Mouse (Mus musculus): Measurements from ENCODE around the gene Hbb-y. TPM values are rescaled to one million over a fixed set of nuclear protein-coding genes. Genes with fewer than 3 reads are reported as not detected.
"Not testable (repeated sequence)": the region's sequence is repeated elsewhere in the genome, so short reads cannot be mapped to it uniquely, and the experiment has no call there.

Hbb-y gene
- total RNA-seq (2021): not detected
- long read RNA-seq, experiment 1: 0 reads
- long read RNA-seq, experiment 2: 0 reads

- no peak for DNase-seq
Observed at GRCm38 (mm10) chr7:103853090-103853489, at the start of gene Hbb-y. TSS of gene Hbb-y (minus strand) at chr7:103853216.

GRCm38 (mm10) chr7:103894385-103894784 lies 41.4 kb upstream of the Hbb-y start, which contains the start of gene Olfr64:
TSS of gene Olfr64 (minus strand) at chr7:103894485.
- no peak for DNase-seq

GRCm38 (mm10) chr7:103886152-103886551 lies 33.1 kb upstream of the Hbb-y start, which contains the start of gene Olfr66:
TSS of gene Olfr66 (minus strand) at chr7:103886252.
- no peak for DNase-seq

GRCm38 (mm10) chr7:103877093-103877492 lies 24.1 kb upstream of the Hbb-y start:
- no peak for DNase-seq

GRCm38 (mm10) chr7:103874451-103874850 lies 21.4 kb upstream of the Hbb-y start:
- no peak for DNase-seq

GRCm38 (mm10) chr7:103873064-103873463 lies 20.0 kb upstream of the Hbb-y start:
- peak in 1 of 2 experiments; percentile 8 for DNase-seq

GRCm38 (mm10) chr7:103870667-103871066 lies 17.7 kb upstream of the Hbb-y start:
- no peak for DNase-seq

GRCm38 (mm10) chr7:103865716-103866115 lies 12.7 kb upstream of the Hbb-y start:
- DNase-seq: no peak

GRCm38 (mm10) chr7:103861531-103861930 lies 8.5 kb upstream of the Hbb-y start:
- DNase-seq: no peak

- peak; percentile 44 to 56 for DNase-seq
Observed at GRCm38 (mm10) chr7:103860855-103861254, 7.8 kb upstream of the Hbb-y start.

GRCm38 (mm10) chr7:103859076-103859475 lies 6.1 kb upstream of the Hbb-y start:
- peak in 1 of 2 experiments; percentile 9 for DNase-seq

- no peak for DNase-seq
Observed at GRCm38 (mm10) chr7:103854669-103855068, 1.7 kb upstream of the Hbb-y start.

GRCm38 (mm10) chr7:103844525-103845325 lies 8.3 kb downstream of the Hbb-y start:
- no peak for DNase-seq

GRCm38 (mm10) chr7:103843034-103843433 lies 10.0 kb downstream of the Hbb-y start, which contains the start of gene Hbb-bh1:
TSS of gene Hbb-bh1 (minus strand) at chr7:103843164.
- DNase-seq: no peak

- no peak for DNase-seq
Observed at GRCm38 (mm10) chr7:103840268-103840667, 12.7 kb downstream of the Hbb-y start, which contains the start of gene Hbb-bh2. TSS of gene Hbb-bh2 (minus strand) at chr7:103840520.

GRCm38 (mm10) chr7:103827808-103828207 lies 25.2 kb downstream of the Hbb-y start, which contains the start of gene Hbb-bs:
TSS of gene Hbb-bs (minus strand) at chr7:103828096.
- DNase-seq: no peak

GRCm38 (mm10) chr7:103827139-103827538 lies 25.9 kb downstream of the Hbb-y start:
- DNase-seq: not testable (repeated sequence)

- no peak for DNase-seq
Observed at GRCm38 (mm10) chr7:103826255-103826887, 26.6 kb downstream of the Hbb-y start.

- no peak for DNase-seq
Observed at GRCm38 (mm10) chr7:103825536-103826254, 27.3 kb downstream of the Hbb-y start.

GRCm38 (mm10) chr7:103824597-103824996 lies 28.4 kb downstream of the Hbb-y start:
- DNase-seq: no peak

GRCm38 (mm10) chr7:103815085-103815484 lies 37.9 kb downstream of the Hbb-y start:
- not testable (repeated sequence) for DNase-seq

GRCm38 (mm10) chr7:103813766-103814165 lies 39.2 kb downstream of the Hbb-y start, which contains the start of gene Hbb-bt:
TSS of gene Hbb-bt (minus strand) at chr7:103813996.
- no peak for DNase-seq
